Mouse (Mus musculus): ENCODE data around the gene Diras1. TPM values are rescaled to one million over a fixed set of nuclear protein-coding genes. Genes with fewer than 3 reads are reported as not detected.
A peak's percentile ranks its signal among the peaks of the same experiment; 100 is the strongest.

The Diras1 gene
- polyA plus RNA-seq, 1 experiment from 2014 or later = 0.33 TPM

GRCm38 (mm10) chr10:80985970-80986701, 39.3 kb downstream of the Diras1 start:
- H3K27me3 ChIP-seq = peaks cover 67% of the 10 kb centered on the region
- no peaks in the 10 kb centered on the region for H3K9me3 ChIP-seq
- peak overlapping the region; percentile 19; the same call in 1 of the 2 replicates for H3K4me3 ChIP-seq (replicated peaks)
- H3K36me3 ChIP-seq = no peaks in the 10 kb centered on the region
- peak overlapping the region; percentile 50 for H3K4me2 ChIP-seq
- no peak for ATAC-seq (ENCODE audit: insufficient number of reproducible peaks, insufficient read depth, low FRiP score, low TSS enrichment, low read depth)
- 35% methylated on average over 13 of the region's 13 CpGs for WGBS
- H3K9ac ChIP-seq (replicated peaks) = 0 out of 2 replicates have a peak overlapping the region, but pooled peaks have one; percentile 18
- H3K4me1 ChIP-seq (replicated peaks) = peaks cover 12% of the 10 kb centered on the region
- H3K27ac ChIP-seq = no peak overlapping the region

GRCm38 (mm10) chr10:80985241-80985969, 40.1 kb downstream of the Diras1 start:
- no peak for ATAC-seq (ENCODE audit: insufficient number of reproducible peaks, insufficient read depth, low FRiP score, low TSS enrichment, low read depth)
- no peaks in the 10 kb centered on the region for H3K9me3 ChIP-seq
- peaks cover 12% of the 10 kb centered on the region for H3K4me1 ChIP-seq (replicated peaks)
- peaks cover 67% of the 10 kb centered on the region for H3K27me3 ChIP-seq
- peak overlapping the region; percentile 50 for H3K4me2 ChIP-seq
- H3K9ac ChIP-seq (replicated peaks) = 0 out of 2 replicates have a peak overlapping the region, but pooled peaks have one; percentile 18
- 10% methylated on average over 37 of the region's 37 CpGs for WGBS
- no peak overlapping the region for H3K27ac ChIP-seq
- no peaks in the 10 kb centered on the region for H3K36me3 ChIP-seq
- H3K4me3 ChIP-seq (replicated peaks) = peak overlapping the region; percentile 19

- Histone ChIP-seq H3K27me3 (peaks cover 66% of the 10 kb centered on the region), H3K4me1 (replicated peaks) (peaks cover 12% of the 10 kb centered on the region), H3K4me3 (replicated peaks) (no peak overlapping the region), H3K27ac (no peak overlapping the region), H3K36me3 (no peaks in the 10 kb centered on the region), H3K9ac (replicated peaks) (no peak overlapping the region), H3K9me3 (no peaks in the 10 kb centered on the region), H3K4me2 (no peak overlapping the region)
- ATAC-seq (ENCODE audit: insufficient number of reproducible peaks, insufficient read depth, low FRiP score, low TSS enrichment, low read depth) = no peak
- WGBS = 87% methylated on average over 12 of the region's 12 CpGs
Measured at GRCm38 (mm10) chr10:80984223-80984622, 41.2 kb downstream of the Diras1 start.

GRCm38 (mm10) chr10:80982381-80982780, 43.1 kb downstream of the Diras1 start:
- H3K4me2 ChIP-seq = no peak overlapping the region
- no peaks in the 10 kb centered on the region for H3K9me3 ChIP-seq
- H3K9ac ChIP-seq (replicated peaks) = no peak overlapping the region
- H3K27ac ChIP-seq = no peak overlapping the region
- no peaks in the 10 kb centered on the region for H3K36me3 ChIP-seq
- WGBS = 54% methylated on average over 4 of the region's 4 CpGs
- no peak overlapping the region for H3K4me3 ChIP-seq (replicated peaks)
- ATAC-seq (ENCODE audit: insufficient number of reproducible peaks, insufficient read depth, low FRiP score, low TSS enrichment, low read depth) = no peak
- H3K27me3 ChIP-seq = peaks cover 51% of the 10 kb centered on the region
- peaks cover 10% of the 10 kb centered on the region for H3K4me1 ChIP-seq (replicated peaks)

GRCm38 (mm10) chr10:80981564-80982112, 43.8 kb downstream of the Diras1 start:
- H3K27ac ChIP-seq = no peak overlapping the region

GRCm38 (mm10) chr10:80975478-80975877, 50.0 kb downstream of the Diras1 start:
- H3K27me3 ChIP-seq = no peaks in the 10 kb centered on the region
- peaks cover 5% of the 10 kb centered on the region; the same call in 1 of the 2 replicates for H3K9me3 ChIP-seq
- no peak overlapping the region for H3K9ac ChIP-seq (replicated peaks)
- 93% methylated on average over 11 of the region's 11 CpGs for WGBS
- no peak for ATAC-seq (ENCODE audit: insufficient number of reproducible peaks, insufficient read depth, low FRiP score, low TSS enrichment, low read depth)
- no peak overlapping the region for H3K27ac ChIP-seq
- H3K36me3 ChIP-seq = no peaks in the 10 kb centered on the region
- H3K4me3 ChIP-seq (replicated peaks) = no peak overlapping the region
- H3K4me1 ChIP-seq (replicated peaks) = peaks cover 10% of the 10 kb centered on the region
- no peak overlapping the region for H3K4me2 ChIP-seq

More at GRCm38 (mm10) chr10:80981564-80982112, 43.8 kb downstream of the Diras1 start:
- Histone ChIP-seq H3K9me3 (no peaks in the 10 kb centered on the region), H3K4me1 (replicated peaks) (peaks cover 10% of the 10 kb centered on the region), H3K27me3 (peaks cover 44% of the 10 kb centered on the region), H3K9ac (replicated peaks) (no peak overlapping the region), H3K4me3 (replicated peaks) (no peak overlapping the region), H3K36me3 (no peaks in the 10 kb centered on the region), H3K4me2 (no peak overlapping the region)
- WGBS = 68% methylated on average over 7 of the region's 7 CpGs
- no peak for ATAC-seq (ENCODE audit: insufficient number of reproducible peaks, insufficient read depth, low FRiP score, low TSS enrichment, low read depth)

GRCm38 (mm10) chr10:80973722-80974121, 51.7 kb downstream of the Diras1 start:
- WGBS = 94% methylated on average over 1 of the region's 1 CpGs

GRCm38 (mm10) chr10:80972071-80972987, 53.1 kb downstream of the Diras1 start:
- no peak overlapping the region for H3K4me2 ChIP-seq
- peaks cover 5% of the 10 kb centered on the region; the same call in 1 of the 2 replicates for H3K9me3 ChIP-seq
- H3K4me1 ChIP-seq (replicated peaks) = peaks cover 14% of the 10 kb centered on the region
- ATAC-seq (ENCODE audit: insufficient number of reproducible peaks, insufficient read depth, low FRiP score, low TSS enrichment, low read depth) = 0 out of 2 replicates have a peak, but pooled peaks have one; percentile 39
- no peak overlapping the region for H3K9ac ChIP-seq (replicated peaks)
- no peak overlapping the region for H3K4me3 ChIP-seq (replicated peaks)
- H3K27ac ChIP-seq = peak overlapping the region; percentile 32; the same call in 1 of the 2 replicates
- 49% methylated on average over 11 of the region's 11 CpGs for WGBS
- H3K27me3 ChIP-seq = no peaks in the 10 kb centered on the region
- no peaks in the 10 kb centered on the region for H3K36me3 ChIP-seq

More at GRCm38 (mm10) chr10:80973722-80974121, 51.7 kb downstream of the Diras1 start:
- Histone ChIP-seq H3K27ac (no peak overlapping the region), H3K9me3 (peaks cover 5% of the 10 kb centered on the region; the same call in 1 of the 2 replicates), H3K4me1 (replicated peaks) (peaks cover 10% of the 10 kb centered on the region), H3K4me3 (replicated peaks) (no peak overlapping the region), H3K27me3 (no peaks in the 10 kb centered on the region), H3K9ac (replicated peaks) (no peak overlapping the region), H3K36me3 (no peaks in the 10 kb centered on the region), H3K4me2 (no peak overlapping the region)
- no peak for ATAC-seq (ENCODE audit: insufficient number of reproducible peaks, insufficient read depth, low FRiP score, low TSS enrichment, low read depth)

- no peak for ATAC-seq (ENCODE audit: insufficient number of reproducible peaks, insufficient read depth, low FRiP score, low TSS enrichment, low read depth)
- H3K4me2 ChIP-seq = no peak overlapping the region
- H3K9me3 ChIP-seq = peaks cover 5% of the 10 kb centered on the region; the same call in 1 of the 2 replicates
- no peak overlapping the region for H3K4me3 ChIP-seq (replicated peaks)
- no peaks in the 10 kb centered on the region for H3K36me3 ChIP-seq
- 72% methylated on average over 15 of the region's 15 CpGs for WGBS
- no peak overlapping the region for H3K9ac ChIP-seq (replicated peaks)
- H3K27ac ChIP-seq = no peak overlapping the region
- peaks cover 19% of the 10 kb centered on the region for H3K4me1 ChIP-seq (replicated peaks)
- no peaks in the 10 kb centered on the region for H3K27me3 ChIP-seq
Measured at GRCm38 (mm10) chr10:80971533-80971932, 53.9 kb downstream of the Diras1 start.

GRCm38 (mm10) chr10:80970159-80970558, 55.3 kb downstream of the Diras1 start:
- 86% methylated on average over 8 of the region's 8 CpGs for WGBS
- H3K4me3 ChIP-seq (replicated peaks) = no peak overlapping the region

More at GRCm38 (mm10) chr10:80970159-80970558, 55.3 kb downstream of the Diras1 start:
- Histone ChIP-seq H3K36me3 (no peaks in the 10 kb centered on the region), H3K27me3 (no peaks in the 10 kb centered on the region), H3K9ac (replicated peaks) (no peak overlapping the region), H3K4me2 (no peak overlapping the region), H3K4me1 (replicated peaks) (peaks cover 19% of the 10 kb centered on the region), H3K9me3 (peaks cover 5% of the 10 kb centered on the region; the same call in 1 of the 2 replicates), H3K27ac (no peak overlapping the region)
- no peak for ATAC-seq (ENCODE audit: insufficient number of reproducible peaks, insufficient read depth, low FRiP score, low TSS enrichment, low read depth)
